Comparison of ENCODE assay signal across 23 mouse cellular contexts in the genomic region with DNA sequence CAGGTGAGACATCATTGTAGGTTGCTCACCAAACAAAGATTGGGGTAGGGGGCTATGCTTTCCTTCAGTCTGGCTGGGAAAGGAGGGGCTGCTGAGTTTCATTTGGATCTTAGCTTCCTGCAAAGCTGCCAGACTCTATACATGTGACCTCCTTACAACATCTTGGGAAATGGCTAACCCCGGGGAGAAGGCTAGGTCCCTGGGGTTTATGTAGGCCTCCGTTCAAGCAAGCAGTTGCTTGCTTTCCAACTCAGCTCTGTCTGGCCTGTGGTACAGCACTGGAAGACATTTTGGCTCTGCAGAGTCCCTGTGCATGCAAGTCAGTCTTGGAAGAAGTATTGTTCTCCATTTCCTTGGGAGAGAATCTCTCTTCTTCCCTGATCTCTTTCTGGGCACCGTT. TPM values are rescaled to one million over a fixed set of nuclear protein-coding genes. Genes with fewer than 3 reads are reported as not detected.
DNase-seq lines count a peak whose midpoint lies in the region; ATAC-seq and TF ChIP-seq lines count a peak whose summit lies in the region.
"Had no signal": no experiment of that assay in that cellular context is flagged by ENCODE, and none has a peak within 500 bp of the region (broad histone marks: within the 10 kb centered on the region; RNA-seq: fewer than 3 reads in every experiment).

No protein-coding gene starts in this region.

- H3K27ac ChIP-seq in kidney, embryonic 14.5 days (ENCODE audit: low read depth, low read length) = no peak overlapping the region
- peak overlapping the region; percentile 32; the same call in 1 of the 2 replicates for H3K27ac ChIP-seq in heart, postnatal 0 days (ENCODE audit: low read depth)
- H3K27ac ChIP-seq in stomach, embryonic 15.5 days = no peak overlapping the region
- no peak overlapping the region for H3K27ac ChIP-seq in forebrain, embryonic 14.5 days (ENCODE audit: low read depth, low read length)
- H3K27ac ChIP-seq: embryonic facial prominence, embryonic 10.5 days; hindbrain, embryonic 14.5 days; left cerebral cortex, adult 2 months; limb, embryonic 13.5 days; midbrain, embryonic 10.5 days had no signal

- no peaks in the 10 kb centered on the region for H3K9me3 ChIP-seq in kidney, embryonic 14.5 days (ENCODE audit: control insufficient read depth, low read length)
- no peaks in the 10 kb centered on the region for H3K9me3 ChIP-seq in heart, postnatal 0 days (replicated peaks; ENCODE audit: control insufficient read depth, low read length)
- H3K9me3 ChIP-seq in stomach, embryonic 15.5 days = no peaks in the 10 kb centered on the region
- H3K9me3 ChIP-seq in forebrain, embryonic 14.5 days (replicated peaks; ENCODE audit: control insufficient read depth, low read length) = no peaks in the 10 kb centered on the region
- H3K9me3 ChIP-seq: embryonic facial prominence, embryonic 10.5 days; limb, embryonic 13.5 days; midbrain, embryonic 10.5 days had no signal

- no peak for ATAC-seq in kidney, embryonic 14.5 days (ENCODE audit: low FRiP score, low TSS enrichment)
- ATAC-seq in heart, postnatal 0 days (ENCODE audit: insufficient read depth, low read depth) = no peak
- no peak for ATAC-seq in stomach, embryonic 15.5 days (ENCODE audit: insufficient read depth, low FRiP score, low read depth)
- no peak for ATAC-seq in forebrain, embryonic 14.5 days
- ATAC-seq: forebrain, embryonic 16.5 days had no signal

- TF ChIP-seq CTCF in heart, postnatal 0 days (IDR thresholded peaks at IDR 0.05; ENCODE audit: low read depth) = no peak

- 0 out of 2 replicates have a peak overlapping the region, but pooled peaks have one; percentile 12 for H3K9ac ChIP-seq in kidney, embryonic 14.5 days (ENCODE audit: low read depth, low read length)
- H3K9ac ChIP-seq in heart, postnatal 0 days (replicated peaks; ENCODE audit: low read depth, low read length) = no peak overlapping the region
- H3K9ac ChIP-seq in stomach, embryonic 15.5 days = no peak overlapping the region
- no peak overlapping the region for H3K9ac ChIP-seq in forebrain, embryonic 14.5 days (ENCODE audit: low read length)
- H3K9ac ChIP-seq: hindbrain, embryonic 14.5 days; limb, embryonic 13.5 days had no signal

- WGBS in kidney, embryonic 14.5 days = 71% methylated on average over 3 of the region's 3 CpGs
- WGBS in heart, postnatal 0 days = 54% methylated on average over 3 of the region's 3 CpGs
- whole genome bisulfite sequencing in stomach, embryonic 15.5 days = 69% methylated on average over 3 of the region's 3 CpGs
- WGBS in forebrain, embryonic 14.5 days = 84% methylated on average over 3 of the region's 3 CpGs

- peak; percentile 70 for DNase-seq in adrenal gland, postnatal 10 days
- DNase-seq in adrenal gland, adult 8-10 months = no peak
- DNase-seq in kidney, postnatal 10 days = no peak
- no peak for DNase-seq in heart, postnatal 0 days (ENCODE audit: low spot score)
- DNase-seq in thymus, postnatal 36 days = no peak
- no peak for DNase-seq in forebrain, embryonic 14.5 days (ENCODE audit: low spot score)
- DNase-seq: cerebellum, postnatal 14 days; gastrocnemius, postnatal 25 days; kidney, adult 18-20 months; lung, postnatal 36 days; right cerebral cortex, adult 18-20 months; thymus, adult 18-20 months had no signal

- no peak overlapping the region for H3K4me3 ChIP-seq in kidney, embryonic 14.5 days (ENCODE audit: low read length)
- peak overlapping the region; percentile 44 for H3K4me3 ChIP-seq in heart, postnatal 0 days (ENCODE audit: low read depth, low read length)
- H3K4me3 ChIP-seq in stomach, embryonic 15.5 days (replicated peaks) = no peak overlapping the region
- no peak overlapping the region for H3K4me3 ChIP-seq in forebrain, embryonic 14.5 days (ENCODE audit: low read depth, low read length)
- H3K4me3 ChIP-seq: embryonic facial prominence, embryonic 10.5 days; erythroblast, embryonic 14.5 days; left cerebral cortex, adult 2 months; limb, embryonic 13.5 days; midbrain, embryonic 10.5 days had no signal

- TF ChIP-seq EP300 in heart, postnatal 0 days (IDR thresholded peaks at IDR 0.05; ENCODE audit: low read depth) = no peak

- no peak overlapping the region for H3K4me2 ChIP-seq in kidney, embryonic 14.5 days (replicated peaks; ENCODE audit: low read depth, low read length)
- H3K4me2 ChIP-seq in heart, postnatal 0 days (ENCODE audit: low read depth, low read length) = peak overlapping the region; percentile 53
- H3K4me2 ChIP-seq in stomach, embryonic 15.5 days = peak overlapping the region; percentile 24; the same call in 1 of the 2 replicates
- H3K4me2 ChIP-seq in forebrain, embryonic 14.5 days (ENCODE audit: low read length) = no peak overlapping the region
- H3K4me2 ChIP-seq: hindbrain, embryonic 14.5 days; limb, embryonic 13.5 days had no signal

- no peaks in the 10 kb centered on the region for H3K27me3 ChIP-seq in kidney, embryonic 14.5 days (ENCODE audit: control insufficient read depth, insufficient read depth, low read length)
- H3K27me3 ChIP-seq in heart, postnatal 0 days (ENCODE audit: control insufficient read depth, insufficient read depth, low read length) = no peaks in the 10 kb centered on the region
- H3K27me3 ChIP-seq in stomach, embryonic 15.5 days (replicated peaks) = no peaks in the 10 kb centered on the region
- H3K27me3 ChIP-seq in forebrain, embryonic 14.5 days (replicated peaks; ENCODE audit: control insufficient read depth, insufficient read depth, low read length) = no peaks in the 10 kb centered on the region
- H3K27me3 ChIP-seq: limb, embryonic 13.5 days had no signal

- no peaks in the 10 kb centered on the region for H3K36me3 ChIP-seq in kidney, embryonic 14.5 days (ENCODE audit: control insufficient read depth, insufficient read depth, low read length)
- H3K36me3 ChIP-seq in heart, postnatal 0 days (replicated peaks; ENCODE audit: control insufficient read depth, insufficient read depth, low read length) = no peaks in the 10 kb centered on the region
- H3K36me3 ChIP-seq in stomach, embryonic 15.5 days = no peaks in the 10 kb centered on the region
- 0 out of 2 replicates have a peak, but pooled peaks cover 2% of the 10 kb centered on the region for H3K36me3 ChIP-seq in forebrain, embryonic 14.5 days (ENCODE audit: control insufficient read depth, insufficient read depth, low read length)
- H3K36me3 ChIP-seq: midbrain, embryonic 10.5 days had no signal

- 0 out of 2 replicates have a peak, but pooled peaks cover 6% of the 10 kb centered on the region for H3K4me1 ChIP-seq in kidney, embryonic 14.5 days (ENCODE audit: control insufficient read depth, insufficient read depth, low read length)
- peaks cover 12% of the 10 kb centered on the region; the same call in 1 of the 2 replicates for H3K4me1 ChIP-seq in heart, postnatal 0 days (ENCODE audit: control insufficient read depth, insufficient read depth)
- H3K4me1 ChIP-seq in stomach, embryonic 15.5 days = peaks cover 6% of the 10 kb centered on the region
- H3K4me1 ChIP-seq in forebrain, embryonic 14.5 days (ENCODE audit: control insufficient read depth, insufficient read depth, low read length) = 0 out of 2 replicates have a peak, but pooled peaks cover 2% of the 10 kb centered on the region

RNA-seq across cellular contexts. Expression of a gene that starts 2.1 kb away (rescaled TPM):
- total RNA-seq in adrenal gland, postnatal 10 days (2021) = 100 to 1,000 TPM; 103 to 122 TPM
- 100 to 1,000 TPM in 1 of 4 experiments, 10 to 100 TPM in 3; 22.9 to 107 (median 42.7) TPM for total RNA-seq in adrenal gland, adult 8-10 months (2022)
- 0.23 and 0.37 TPM in 2 replicates for polyA plus RNA-seq in kidney, embryonic 14.5 days (2014; fragmentation: Nextera tagmentation; extraction: Ambion mirVana)
- 14.4 and 23.9 TPM in 2 replicates for total RNA-seq in heart, postnatal 0 days (2014; rRNA removed; ENCODE audit: low replicate concordance)
- 2.5 and 2.8 TPM in 2 replicates for polyA plus RNA-seq in heart, postnatal 0 days (2015; fragmentation: Nextera tagmentation; extraction: Ambion mirVana)
- polyA plus RNA-seq in stomach, embryonic 15.5 days (2015; fragmentation: Nextera tagmentation; extraction: Ambion mirVana) = 2.0 and 3.0 TPM in 2 replicates
- 0.08 and 0.10 TPM in 2 replicates for polyA plus RNA-seq in forebrain, embryonic 14.5 days (2014; fragmentation: Nextera tagmentation; extraction: Ambion mirVana)
- total RNA-seq: neutrophil, adult 5-6 weeks had no signal

RNA-seq across cellular contexts. Expression of a gene that starts 7.7 kb away (rescaled TPM):
- total RNA-seq in adrenal gland, postnatal 10 days (2021) = 1 to 10 TPM; 6.0 to 9.0 TPM
- 1 to 10 TPM; 4.9 to 10.0 (median 6.8) TPM for total RNA-seq in adrenal gland, adult 8-10 months (2022)
- 1.9 TPM in 2 replicates for polyA plus RNA-seq in kidney, embryonic 14.5 days (2014; fragmentation: Nextera tagmentation; extraction: Ambion mirVana)
- 1.8 and 2.0 TPM in 2 replicates for total RNA-seq in heart, postnatal 0 days (2014; rRNA removed; ENCODE audit: low replicate concordance)
- polyA plus RNA-seq in heart, postnatal 0 days (2015; fragmentation: Nextera tagmentation; extraction: Ambion mirVana) = 0.16 and 0.30 TPM in 2 replicates
- polyA plus RNA-seq in stomach, embryonic 15.5 days (2015; fragmentation: Nextera tagmentation; extraction: Ambion mirVana) = 1.3 and 1.4 TPM in 2 replicates
- polyA plus RNA-seq in forebrain, embryonic 14.5 days (2014; fragmentation: Nextera tagmentation; extraction: Ambion mirVana) = 0.94 and 1.1 TPM in 2 replicates

RNA-seq across cellular contexts. Expression of a gene that starts 16.5 kb away (rescaled TPM):
- total RNA-seq in adrenal gland, postnatal 10 days (2021) = 100 to 1,000 TPM; 125 to 132 TPM
- 100 to 1,000 TPM; 120 to 143 (median 125) TPM for total RNA-seq in adrenal gland, adult 8-10 months (2022)
- polyA plus RNA-seq in kidney, embryonic 14.5 days (2014; fragmentation: Nextera tagmentation; extraction: Ambion mirVana) = 113 and 130 TPM in 2 replicates
- total RNA-seq in heart, postnatal 0 days (2014; rRNA removed; ENCODE audit: low replicate concordance) = 44.7 and 52.2 TPM in 2 replicates
- 47.8 and 52.0 TPM in 2 replicates for polyA plus RNA-seq in heart, postnatal 0 days (2015; fragmentation: Nextera tagmentation; extraction: Ambion mirVana)
- 125 and 136 TPM in 2 replicates for polyA plus RNA-seq in stomach, embryonic 15.5 days (2015; fragmentation: Nextera tagmentation; extraction: Ambion mirVana)
- polyA plus RNA-seq in forebrain, embryonic 14.5 days (2014; fragmentation: Nextera tagmentation; extraction: Ambion mirVana) = 103 and 107 TPM in 2 replicates

RNA-seq across cellular contexts. Expression of a gene that starts 30.5 kb away (rescaled TPM):
- 100 to 1,000 TPM; 132 to 133 TPM for total RNA-seq in adrenal gland, postnatal 10 days (2021)
- 100 to 1,000 TPM; 161 to 204 (median 178) TPM for total RNA-seq in adrenal gland, adult 8-10 months (2022)
- polyA plus RNA-seq in kidney, embryonic 14.5 days (2014; fragmentation: Nextera tagmentation; extraction: Ambion mirVana) = 112 and 164 TPM in 2 replicates
- 73.0 and 88.2 TPM in 2 replicates for total RNA-seq in heart, postnatal 0 days (2014; rRNA removed; ENCODE audit: low replicate concordance)
- 98.9 and 107 TPM in 2 replicates for polyA plus RNA-seq in heart, postnatal 0 days (2015; fragmentation: Nextera tagmentation; extraction: Ambion mirVana)
- 135 and 142 TPM in 2 replicates for polyA plus RNA-seq in stomach, embryonic 15.5 days (2015; fragmentation: Nextera tagmentation; extraction: Ambion mirVana)
- polyA plus RNA-seq in forebrain, embryonic 14.5 days (2014; fragmentation: Nextera tagmentation; extraction: Ambion mirVana) = 172 and 177 TPM in 2 replicates

RNA-seq across cellular contexts. Expression of a gene that starts 34.8 kb away (rescaled TPM):
- 10 to 100 TPM; 35.5 to 89.5 TPM for total RNA-seq in adrenal gland, postnatal 10 days (2021)
- total RNA-seq in adrenal gland, adult 8-10 months (2022) = 1 to 10 TPM; 2.7 to 5.1 (median 4.6) TPM
- polyA plus RNA-seq in kidney, embryonic 14.5 days (2014; fragmentation: Nextera tagmentation; extraction: Ambion mirVana) = 0.08 TPM in 1 of 2 replicates, not detected in the other
- 0.50 TPM in 1 of 2 replicates, not detected in the other for total RNA-seq in heart, postnatal 0 days (2014; rRNA removed; ENCODE audit: low replicate concordance)
- polyA plus RNA-seq in heart, postnatal 0 days (2015; fragmentation: Nextera tagmentation; extraction: Ambion mirVana) = 0.05 TPM in 1 of 2 replicates, not detected in the other
- polyA plus RNA-seq in stomach, embryonic 15.5 days (2015; fragmentation: Nextera tagmentation; extraction: Ambion mirVana) = 0.06 and 0.09 TPM in 2 replicates
- polyA plus RNA-seq in forebrain, embryonic 14.5 days (2014; fragmentation: Nextera tagmentation; extraction: Ambion mirVana) = 0.09 TPM in 1 of 2 replicates, not detected in the other
- total RNA-seq: gastrocnemius, postnatal 25 days; layer of hippocampus, adult 18-20 months; left cerebral cortex, adult 2 months; neutrophil, adult 5-6 weeks had no signal
- polyA plus RNA-seq: embryonic facial prominence, embryonic 10.5 days; erythroblast, embryonic 14.5 days; forebrain, embryonic 16.5 days; hindbrain, embryonic 14.5 days; limb, embryonic 13.5 days; midbrain, embryonic 10.5 days had no signal

Comparison
In these comparisons a context has a peak if more than half of its experiments do, and no peak if none do; other contexts are left out.
1. H3K4me2 ChIP-seq: peak in heart, postnatal 0 days (single experiment) and stomach, embryonic 15.5 days (single experiment); none in kidney, embryonic 14.5 days (single experiment) and forebrain, embryonic 14.5 days (single experiment).